Mouse (Mus musculus) C2C12 (cell line): Measurements from ENCODE around the gene Zfp423.

Experiments used
- CEBPB ChIP-seq: IDR thresholded peaks from one replicate; pipeline ENCODE4 v1.6.1; 2011; ENCODE audit warnings: low read depth, mild to moderate bottlenecking, control low read depth, moderate library complexity
- CTCF ChIP-seq: IDR thresholded peaks from one replicate; pipeline ENCODE4 v1.5.1; 2011; ENCODE audit not compliant: control insufficient read depth, insufficient read depth, insufficient read length
- MAX ChIP-seq: IDR thresholded peaks from one replicate; pipeline ENCODE4 v1.6.1; 2011; ENCODE audit warnings: mild to moderate bottlenecking, control low read depth
- MYOD1 ChIP-seq: IDR thresholded peaks from one replicate; pipeline ENCODE4 v1.6.1; 2011; ENCODE audit warnings: low read depth; ENCODE audit not compliant: control insufficient read depth, insufficient read length
- MYOG ChIP-seq: IDR thresholded peaks from one replicate; pipeline ENCODE4 v1.6.1; 2011; ENCODE audit not compliant: control insufficient read depth, insufficient read length; ENCODE audit errors: extremely low read depth
- USF1 ChIP-seq: IDR thresholded peaks from one replicate; pipeline ENCODE4 v1.6.1; 2011; ENCODE audit warnings: low read depth, mild to moderate bottlenecking, control low read depth, moderate library complexity

- TF ChIP-seq CTCF = no peak
- no peak for TF ChIP-seq MYOG
- no peak for TF ChIP-seq USF1
- TF ChIP-seq MYOD1 = no peak
- no peak for TF ChIP-seq MAX
- TF ChIP-seq CEBPB = no peak
Observed at GRCm38 (mm10) chr8:87711955-87712354, 247.4 kb downstream of the Zfp423 start.
